Mouse (Mus musculus): ENCODE results near the gene Btg1. TPM values are rescaled to one million over a fixed set of nuclear protein-coding genes. Genes with fewer than 3 reads are reported as not detected.

Gene Btg1
- polyA plus RNA-seq, 1 experiment from 2014 or later: 34.8 TPM

- Histone ChIP-seq H3K4me2 (ENCODE audit: low read length) (no peak overlapping the region), H3K9ac (ENCODE audit: low read depth, low read length) (no peak overlapping the region), H3K4me1 (ENCODE audit: control insufficient read depth, insufficient read depth, low read depth, low read length) (no peaks in the 10 kb centered on the region), H3K27me3 (replicated peaks; ENCODE audit: control insufficient read depth, insufficient read depth, low read length) (no peaks in the 10 kb centered on the region), H3K9me3 (ENCODE audit: control insufficient read depth, low read length) (no peaks in the 10 kb centered on the region), H3K36me3 (ENCODE audit: control insufficient read depth, insufficient read depth, low read length) (no peaks in the 10 kb centered on the region), H3K4me3 (ENCODE audit: low read length) (no peak overlapping the region), H3K27ac (ENCODE audit: low read depth, low read length) (no peak overlapping the region)
- WGBS: 74% methylated on average over 3 of the region's 3 CpGs
- no peak for ATAC-seq
These were observed 14.5 kb upstream of the Btg1 start for GRCm38 (mm10) chr10:96602339-96602738.

- Histone ChIP-seq H3K9ac (ENCODE audit: low read depth, low read length) (no peak overlapping the region), H3K9me3 (ENCODE audit: control insufficient read depth, low read length) (no peaks in the 10 kb centered on the region), H3K4me3 (ENCODE audit: low read length) (no peak overlapping the region), H3K4me2 (ENCODE audit: low read length) (no peak overlapping the region), H3K36me3 (ENCODE audit: control insufficient read depth, insufficient read depth, low read length) (no peaks in the 10 kb centered on the region), H3K4me1 (ENCODE audit: control insufficient read depth, insufficient read depth, low read depth, low read length) (no peaks in the 10 kb centered on the region), H3K27me3 (replicated peaks; ENCODE audit: control insufficient read depth, insufficient read depth, low read length) (no peaks in the 10 kb centered on the region), H3K27ac (ENCODE audit: low read depth, low read length) (no peak overlapping the region)
- no peak for ATAC-seq
- WGBS: 85% methylated on average over 1 of the region's 1 CpGs
These were observed 11.6 kb upstream of the Btg1 start for GRCm38 (mm10) chr10:96605168-96605567.

- Histone ChIP-seq H3K27me3 (replicated peaks; ENCODE audit: control insufficient read depth, insufficient read depth, low read length) (no peaks in the 10 kb centered on the region), H3K4me2 (ENCODE audit: low read length) (no peak overlapping the region), H3K4me1 (ENCODE audit: control insufficient read depth, insufficient read depth, low read depth, low read length) (no peaks in the 10 kb centered on the region), H3K36me3 (ENCODE audit: control insufficient read depth, insufficient read depth, low read length) (no peaks in the 10 kb centered on the region), H3K9me3 (ENCODE audit: control insufficient read depth, low read length) (no peaks in the 10 kb centered on the region), H3K4me3 (ENCODE audit: low read length) (no peak overlapping the region), H3K9ac (ENCODE audit: low read depth, low read length) (no peak overlapping the region), H3K27ac (ENCODE audit: low read depth, low read length) (no peak overlapping the region)
- ATAC-seq: no peak
- WGBS: 85% methylated on average over 2 of the region's 2 CpGs
These were observed 10.9 kb upstream of the Btg1 start for GRCm38 (mm10) chr10:96605856-96606255.

- no peak overlapping the region for H3K27ac ChIP-seq (ENCODE audit: low read depth, low read length)
- WGBS: 79% methylated on average over 4 of the region's 4 CpGs
- no peak for ATAC-seq
- no peak overlapping the region for H3K4me2 ChIP-seq (ENCODE audit: low read length)
- no peak overlapping the region for H3K9ac ChIP-seq (ENCODE audit: low read depth, low read length)
- H3K4me1 ChIP-seq (ENCODE audit: control insufficient read depth, insufficient read depth, low read depth, low read length): no peaks in the 10 kb centered on the region
- no peaks in the 10 kb centered on the region for H3K9me3 ChIP-seq (ENCODE audit: control insufficient read depth, low read length)
- no peaks in the 10 kb centered on the region for H3K36me3 ChIP-seq (ENCODE audit: control insufficient read depth, insufficient read depth, low read length)
- no peaks in the 10 kb centered on the region for H3K27me3 ChIP-seq (replicated peaks; ENCODE audit: control insufficient read depth, insufficient read depth, low read length)
- no peak overlapping the region for H3K4me3 ChIP-seq (ENCODE audit: low read length)
These were observed 9.1 kb upstream of the Btg1 start for GRCm38 (mm10) chr10:96607617-96608185.

- H3K36me3 ChIP-seq (ENCODE audit: control insufficient read depth, insufficient read depth, low read length): no peaks in the 10 kb centered on the region
- H3K9me3 ChIP-seq (ENCODE audit: control insufficient read depth, low read length): no peaks in the 10 kb centered on the region
- no peak for ATAC-seq
- H3K27ac ChIP-seq (ENCODE audit: low read depth, low read length): no peak overlapping the region
- no peaks in the 10 kb centered on the region for H3K4me1 ChIP-seq (ENCODE audit: control insufficient read depth, insufficient read depth, low read depth, low read length)
- H3K9ac ChIP-seq (ENCODE audit: low read depth, low read length): no peak overlapping the region
- H3K4me2 ChIP-seq (ENCODE audit: low read length): no peak overlapping the region
- no peak overlapping the region for H3K4me3 ChIP-seq (ENCODE audit: low read length)
- no peaks in the 10 kb centered on the region for H3K27me3 ChIP-seq (replicated peaks; ENCODE audit: control insufficient read depth, insufficient read depth, low read length)
- WGBS: 81% methylated on average over 8 of the region's 8 CpGs
These were observed 7.2 kb upstream of the Btg1 start for GRCm38 (mm10) chr10:96609356-96610345.

- H3K27me3 ChIP-seq (replicated peaks; ENCODE audit: control insufficient read depth, insufficient read depth, low read length): no peaks in the 10 kb centered on the region
- peak overlapping the region; percentile 91 for H3K27ac ChIP-seq (ENCODE audit: low read depth, low read length)
- H3K9me3 ChIP-seq (ENCODE audit: control insufficient read depth, low read length): no peaks in the 10 kb centered on the region
- peaks cover 2% of the 10 kb centered on the region; the same call in 1 of the 2 replicates for H3K36me3 ChIP-seq (ENCODE audit: control insufficient read depth, insufficient read depth, low read length)
- peak overlapping the region; percentile 97 for H3K4me3 ChIP-seq (ENCODE audit: low read length)
- peak overlapping the region; percentile 80 for H3K9ac ChIP-seq (ENCODE audit: low read depth, low read length)
- 2% methylated on average over 24 of the region's 24 CpGs for WGBS
- peak overlapping the region; percentile 72 for H3K4me2 ChIP-seq (ENCODE audit: low read length)
- ATAC-seq: no peak
- H3K4me1 ChIP-seq (ENCODE audit: control insufficient read depth, insufficient read depth, low read depth, low read length): peaks cover 9% of the 10 kb centered on the region
These were observed 651 bp upstream of the Btg1 start for GRCm38 (mm10) chr10:96616001-96616708.

GRCm38 (mm10) chr10:96617221-96617950 lies 580 bp downstream of the Btg1 start:
- Histone ChIP-seq H3K4me2 (ENCODE audit: low read length) (peak overlapping the region; percentile 54), H3K27ac (ENCODE audit: low read depth, low read length) (peak overlapping the region; percentile 94), H3K9me3 (ENCODE audit: control insufficient read depth, low read length) (no peaks in the 10 kb centered on the region), H3K4me1 (ENCODE audit: control insufficient read depth, insufficient read depth, low read depth, low read length) (peaks cover 19% of the 10 kb centered on the region), H3K36me3 (ENCODE audit: control insufficient read depth, insufficient read depth, low read length) (peaks cover 2% of the 10 kb centered on the region; the same call in 1 of the 2 replicates), H3K27me3 (replicated peaks; ENCODE audit: control insufficient read depth, insufficient read depth, low read length) (no peaks in the 10 kb centered on the region), H3K9ac (ENCODE audit: low read depth, low read length) (peak overlapping the region; percentile 98), H3K4me3 (ENCODE audit: low read length) (peak overlapping the region; percentile 97)
- under 1% methylated on average over 43 of the region's 78 CpGs for WGBS
- peak; percentile 28 for ATAC-seq

- H3K4me1 ChIP-seq (ENCODE audit: control insufficient read depth, insufficient read depth, low read depth, low read length): peaks cover 24% of the 10 kb centered on the region
- WGBS: under 1% methylated on average over 29 of the region's 29 CpGs
- H3K36me3 ChIP-seq (ENCODE audit: control insufficient read depth, insufficient read depth, low read length): peaks cover 2% of the 10 kb centered on the region; the same call in 1 of the 2 replicates
- peak overlapping the region; percentile 98 for H3K9ac ChIP-seq (ENCODE audit: low read depth, low read length)
- ATAC-seq: no peak
- no peaks in the 10 kb centered on the region for H3K9me3 ChIP-seq (ENCODE audit: control insufficient read depth, low read length)
- peak overlapping the region; percentile 97 for H3K4me3 ChIP-seq (ENCODE audit: low read length)
- H3K4me2 ChIP-seq (ENCODE audit: low read length): peak overlapping the region; percentile 54
- no peaks in the 10 kb centered on the region for H3K27me3 ChIP-seq (replicated peaks; ENCODE audit: control insufficient read depth, insufficient read depth, low read length)
- H3K27ac ChIP-seq (ENCODE audit: low read depth, low read length): peak overlapping the region; percentile 94
These were observed 1.3 kb downstream of the Btg1 start for GRCm38 (mm10) chr10:96617951-96618575.

Data from hindbrain, embryonic 16.5 days (tissue).